Mouse (Mus musculus): ENCODE measurements around the gene Lrrc66. TPM values are rescaled to one million over a fixed set of nuclear protein-coding genes. Genes with fewer than 3 reads are reported as not detected.

Lrrc66 gene
- polyA plus RNA-seq, 1 experiment: not detected

DNA sequence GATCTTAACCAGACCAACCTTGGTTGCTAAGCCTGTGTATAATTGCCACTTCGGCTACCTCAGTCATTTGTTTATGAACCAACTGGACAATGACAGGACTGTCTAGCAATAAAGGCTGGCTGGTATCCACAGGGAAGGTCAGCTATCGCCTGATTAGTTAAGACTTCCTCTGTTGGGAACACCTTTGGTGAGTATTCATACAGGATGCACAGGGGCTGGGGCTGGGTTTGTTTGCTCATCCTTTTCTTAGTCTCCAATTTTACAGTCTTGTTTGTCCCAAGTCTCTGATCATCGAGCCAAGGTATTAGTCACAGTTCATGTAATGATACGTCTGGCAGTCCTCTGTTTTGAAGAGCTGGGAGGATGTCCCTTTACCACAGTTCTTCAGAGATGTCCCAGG is 65.4 kb downstream of the Lrrc66 start:
- no peak for TF ChIP-seq CTCF (IDR thresholded peaks at IDR 0.05; ENCODE audit: extremely low read depth, insufficient read depth, insufficient read length, insufficient replicate concordance)
- no peak for TF ChIP-seq POLR2A (IDR thresholded peaks at IDR 0.05; ENCODE audit: low read depth, low read length)
- no peak for DNase-seq (ENCODE audit: low read depth in 1 of 2, low spot score in 2 of 2)
- WGBS: 85% methylated on average over 4 of the region's 4 CpGs
- H3K4me1 ChIP-seq (ENCODE audit: control insufficient read depth, insufficient read depth, insufficient read length): no peaks in the 10 kb centered on the region
- no peaks in the 10 kb centered on the region for H3K27me3 ChIP-seq (ENCODE audit: control insufficient read depth, insufficient read depth, low read length)
- H3K36me3 ChIP-seq (ENCODE audit: control insufficient read depth, insufficient read depth, low read length): no peaks in the 10 kb centered on the region
- no peak overlapping the region for H3K27ac ChIP-seq (ENCODE audit: insufficient read depth, low read length)
- no peak overlapping the region for H3K4me3 ChIP-seq (ENCODE audit: extremely low read depth, insufficient read depth, insufficient read length)

DNA sequence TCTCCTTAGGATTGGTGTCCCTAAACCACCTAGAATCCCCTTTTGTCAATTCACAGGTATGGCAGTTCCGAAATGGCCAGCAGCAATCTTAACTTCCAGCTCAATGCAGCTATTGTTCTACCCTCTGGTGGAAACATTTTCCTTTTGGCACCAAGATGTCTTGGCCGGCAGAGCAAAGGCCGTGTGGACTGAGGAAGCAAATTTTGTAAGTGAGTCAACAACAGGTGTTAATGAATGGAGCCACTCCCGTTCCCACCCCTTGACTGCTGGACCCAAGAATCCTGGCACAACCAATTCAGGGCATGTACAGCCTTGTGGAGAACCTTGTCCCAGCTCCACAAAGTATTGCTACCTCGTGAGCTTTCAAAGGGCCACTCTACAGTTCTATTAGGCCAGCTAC is 66.2 kb downstream of the Lrrc66 start:
- Histone ChIP-seq H3K27ac (ENCODE audit: insufficient read depth, low read length) (no peak overlapping the region), H3K36me3 (ENCODE audit: control insufficient read depth, insufficient read depth, low read length) (no peaks in the 10 kb centered on the region), H3K27me3 (ENCODE audit: control insufficient read depth, insufficient read depth, low read length) (no peaks in the 10 kb centered on the region), H3K4me1 (ENCODE audit: control insufficient read depth, insufficient read depth, insufficient read length) (no peaks in the 10 kb centered on the region), H3K4me3 (ENCODE audit: extremely low read depth, insufficient read depth, insufficient read length) (no peak overlapping the region)
- WGBS: 87% methylated on average over 5 of the region's 5 CpGs
- no peak for TF ChIP-seq CTCF (IDR thresholded peaks at IDR 0.05; ENCODE audit: extremely low read depth, insufficient read depth, insufficient read length, insufficient replicate concordance)
- no peak for TF ChIP-seq POLR2A (IDR thresholded peaks at IDR 0.05; ENCODE audit: low read depth, low read length)
- no peak for DNase-seq (ENCODE audit: low read depth in 1 of 2, low spot score in 2 of 2)

DNA sequence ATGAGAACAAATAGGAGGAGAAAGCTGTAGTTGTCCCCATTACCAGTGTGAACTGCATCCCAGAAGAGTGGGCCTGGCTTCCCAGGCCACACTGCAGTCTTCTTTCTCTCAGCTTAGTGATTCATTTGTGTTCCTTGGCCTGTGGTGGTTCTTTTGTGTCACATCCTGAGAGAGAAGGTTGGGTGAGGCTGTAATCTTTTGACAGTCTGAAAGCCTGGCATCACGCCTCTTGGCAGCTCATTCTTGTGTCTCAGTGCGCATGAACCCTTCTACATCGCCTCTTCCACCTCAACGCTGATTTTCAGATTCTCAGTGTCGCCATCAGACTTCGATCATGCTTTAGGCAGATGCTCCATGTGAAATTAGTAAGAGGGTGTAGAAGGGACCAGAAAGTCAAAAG is 68.3 kb downstream of the Lrrc66 start:
- TF ChIP-seq CTCF (IDR thresholded peaks at IDR 0.05; ENCODE audit: extremely low read depth, insufficient read depth, insufficient read length, insufficient replicate concordance): no peak
- Histone ChIP-seq H3K4me3 (ENCODE audit: extremely low read depth, insufficient read depth, insufficient read length) (no peak overlapping the region), H3K27me3 (ENCODE audit: control insufficient read depth, insufficient read depth, low read length) (no peaks in the 10 kb centered on the region), H3K27ac (ENCODE audit: insufficient read depth, low read length) (no peak overlapping the region), H3K36me3 (ENCODE audit: control insufficient read depth, insufficient read depth, low read length) (no peaks in the 10 kb centered on the region), H3K4me1 (ENCODE audit: control insufficient read depth, insufficient read depth, insufficient read length) (no peaks in the 10 kb centered on the region)
- no peak for DNase-seq (ENCODE audit: low read depth in 1 of 2, low spot score in 2 of 2)
- 96% methylated on average over 6 of the region's 6 CpGs for WGBS

DNA sequence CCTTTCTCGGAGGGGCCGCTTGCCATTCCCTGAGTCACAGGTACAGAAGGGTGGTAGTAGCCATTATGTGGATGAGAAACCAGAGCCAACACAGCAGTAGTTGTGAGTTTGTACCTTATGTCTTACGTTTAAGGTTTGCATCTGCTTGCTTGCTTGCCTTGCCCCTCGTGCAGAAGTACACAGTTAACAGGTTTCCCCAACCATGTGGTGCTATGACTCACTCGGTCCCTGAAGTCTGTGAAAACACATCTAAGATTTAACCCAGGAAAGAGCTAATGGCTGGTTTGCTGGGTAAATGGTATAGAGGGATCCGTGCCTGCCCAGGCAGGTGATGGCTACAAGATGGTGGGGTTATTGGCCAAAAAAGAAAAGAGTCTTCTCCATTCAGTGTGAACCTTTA is 73.6 kb downstream of the Lrrc66 start:
- WGBS: 89% methylated on average over 6 of the region's 6 CpGs
- Histone ChIP-seq H3K4me3 (ENCODE audit: extremely low read depth, insufficient read depth, insufficient read length) (no peak overlapping the region), H3K27me3 (ENCODE audit: control insufficient read depth, insufficient read depth, low read length) (no peaks in the 10 kb centered on the region), H3K27ac (ENCODE audit: insufficient read depth, low read length) (no peak overlapping the region), H3K4me1 (ENCODE audit: control insufficient read depth, insufficient read depth, insufficient read length) (no peaks in the 10 kb centered on the region; the same call in 1 of the 2 replicates), H3K36me3 (ENCODE audit: control insufficient read depth, insufficient read depth, low read length) (no peaks in the 10 kb centered on the region)
- TF ChIP-seq POLR2A (IDR thresholded peaks at IDR 0.05; ENCODE audit: low read depth, low read length): no peak
- no peak for TF ChIP-seq CTCF (IDR thresholded peaks at IDR 0.05; ENCODE audit: extremely low read depth, insufficient read depth, insufficient read length, insufficient replicate concordance)
- DNase-seq (ENCODE audit: low read depth in 1 of 2, low spot score in 2 of 2): no peak

DNA sequence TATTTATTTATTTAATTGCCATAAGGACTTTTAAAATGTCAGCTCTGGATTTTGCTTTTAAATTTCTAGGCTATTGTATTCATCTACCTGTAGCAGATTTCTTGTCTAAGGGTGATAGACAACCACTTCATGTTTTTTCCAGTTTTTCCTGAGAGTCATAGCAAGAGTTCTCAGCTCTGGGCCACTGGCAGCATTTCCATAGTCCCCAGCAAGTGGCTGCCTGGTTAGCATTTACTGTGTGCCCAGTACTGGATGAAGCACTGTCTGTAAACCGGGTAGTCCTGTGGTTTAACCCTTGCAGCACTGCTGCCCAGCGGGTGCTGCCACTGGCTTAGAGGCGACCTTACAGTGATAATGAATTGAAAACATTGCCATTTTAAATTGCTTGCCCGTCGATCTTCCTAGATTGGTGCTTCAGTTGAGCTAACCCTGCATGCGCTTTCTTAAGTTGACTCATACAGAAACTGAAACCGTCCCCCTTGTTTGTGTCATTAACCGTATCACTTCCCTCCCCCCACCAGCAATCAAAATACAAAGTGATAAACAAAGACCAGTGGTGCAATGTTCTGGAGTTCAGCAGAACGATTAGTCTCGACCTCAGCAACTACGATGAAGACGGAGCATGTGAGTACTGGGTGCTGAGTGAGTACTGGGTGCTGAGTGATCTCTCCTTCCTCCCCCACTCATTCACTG is 75.4 kb downstream of the Lrrc66 start:
- TF ChIP-seq CTCF (IDR thresholded peaks at IDR 0.05; ENCODE audit: extremely low read depth, insufficient read depth, insufficient read length, insufficient replicate concordance) (no peak), POLR2A (IDR thresholded peaks at IDR 0.05; ENCODE audit: low read depth, low read length) (no peak)
- 82% methylated on average over 12 of the region's 12 CpGs for WGBS
- Histone ChIP-seq H3K4me3 (ENCODE audit: extremely low read depth, insufficient read depth, insufficient read length) (no peak overlapping the region), H3K36me3 (ENCODE audit: control insufficient read depth, insufficient read depth, low read length) (no peaks in the 10 kb centered on the region), H3K27me3 (ENCODE audit: control insufficient read depth, insufficient read depth, low read length) (no peaks in the 10 kb centered on the region), H3K27ac (ENCODE audit: insufficient read depth, low read length) (no peak overlapping the region), H3K4me1 (ENCODE audit: control insufficient read depth, insufficient read depth, insufficient read length) (no peaks in the 10 kb centered on the region; the same call in 1 of the 2 replicates)
- DNase-seq (ENCODE audit: low read depth in 1 of 2, low spot score in 2 of 2): no peak

Other genes starting within 250 kb of the Lrrc66 start
- not detected in 2 replicates for gene Cwh43, start 226.5 kb downstream of the Lrrc66 start, polyA plus RNA-seq (2012; rRNA removed)
- 1.2 and 1.3 TPM in 2 replicates for gene Dcun1d4, start 151.5 kb downstream of the Lrrc66 start, polyA plus RNA-seq (2012; rRNA removed)
- gene Sgcb, start 15.3 kb upstream of the Lrrc66 start, polyA plus RNA-seq (2012; rRNA removed): 2.4 and 3.0 TPM in 2 replicates
- not detected in 2 replicates for gene Spata18, start 18.9 kb upstream of the Lrrc66 start, polyA plus RNA-seq (2012; rRNA removed)

Measured in spleen, adult 2 months (tissue).